Mouse (Mus musculus) liver, embryonic 13.5 days (tissue): ENCODE data around the gene Bloc1s4. TPM values are rescaled to one million over a fixed set of nuclear protein-coding genes. Genes with fewer than 3 reads are reported as not detected.
A peak's percentile ranks its signal among the peaks of the same experiment; 100 is the strongest.

ENCODE experiments used
- ATAC-seq: fragments of 200-750 bp; cut with Nextera tagmentation; 2 replicates; pipeline ENCODE4 v1.8.0; 2017; ENCODE audit warnings: low read depth, mild to moderate bottlenecking, moderate number of reproducible peaks, moderate library complexity
- DNase-seq: peaks from one replicate; pipeline ENCODE4 v3.0.0; 2022
- H3K27ac ChIP-seq: fragments of 300-500 bp; sonication (generic); 2 replicates; pipeline ENCODE4 v1.5.1; 2015; ENCODE audit warnings: moderate library complexity, mild to moderate bottlenecking, inconsistent platforms
- H3K27me3 ChIP-seq: fragments of 300-500 bp; sonication (generic); 2 replicates; pipeline ENCODE4 v1.6.1; 2015; ENCODE audit warnings: mild to moderate bottlenecking, inconsistent platforms
- H3K36me3 ChIP-seq: fragments of 300-500 bp; sonication (generic); 2 replicates; pipeline ENCODE4 v1.6.1; 2015; ENCODE audit warnings: mild to moderate bottlenecking, inconsistent platforms
- H3K4me1 ChIP-seq: fragments of 300-500 bp; sonication (generic); replicated peaks from 2 replicates; pipeline ENCODE4 v1.6.1; 2015; ENCODE audit warnings: inconsistent platforms
- H3K4me2 ChIP-seq: fragments of 300-500 bp; sonication (generic); 2 replicates; pipeline ENCODE4 v1.6.1; 2015; ENCODE audit warnings: inconsistent platforms, mild to moderate bottlenecking, moderate library complexity
- H3K4me3 ChIP-seq: fragments of 300-500 bp; sonication (generic); replicated peaks from 2 replicates; pipeline ENCODE4 v1.5.1; 2015; ENCODE audit warnings: mild to moderate bottlenecking, inconsistent platforms
- H3K9ac ChIP-seq: fragments of 300-500 bp; sonication (generic); 2 replicates; pipeline ENCODE4 v1.6.1; 2015; ENCODE audit warnings: mild to moderate bottlenecking, inconsistent platforms
- H3K9me3 ChIP-seq: fragments of 300-500 bp; sonication (generic); replicated peaks from 2 replicates; pipeline ENCODE4 v1.6.1; 2016; ENCODE audit warnings: inconsistent platforms
- WGBS: fragments of 180-500 bp; shearing (Covaris S2); methylation state at CpG from one replicate; pipeline ENCODE4 v1.1.7; 2015; ENCODE audit not compliant: insufficient replicate concordance; 5-methylcytosine and 5-hydroxymethylcytosine counted together
- polyA plus RNA-seq: library from polyadenylated mRNA; unstranded; fragments of >200 nt; fragmentation: Nextera tagmentation; extraction: Ambion mirVana; gene quantifications from 2 replicates; pipeline ENCODE4 v1.2.1, GENCODE M21; 2015

Gene Bloc1s4
- polyA plus RNA-seq, 1 experiment from 2014 or later: 15.5 TPM

GRCm38 (mm10) chr5:36698067-36698670 lies 50.3 kb downstream of the Bloc1s4 start:
- 54% methylated on average over 7 of the region's 7 CpGs for WGBS
- Histone ChIP-seq H3K36me3 (peaks cover 6% of the 10 kb centered on the region; the same call in 1 of the 2 replicates), H3K27me3 (0 out of 2 replicates have a peak, but pooled peaks cover 5% of the 10 kb centered on the region), H3K4me3 (no peak overlapping the region), H3K4me2 (no peak overlapping the region), H3K27ac (no peak overlapping the region), H3K9me3 (no peaks in the 10 kb centered on the region), H3K4me1 (peaks cover 62% of the 10 kb centered on the region), H3K9ac (peak overlapping the region; percentile 4; the same call in 1 of the 2 replicates)
- ATAC-seq (no peak), DNase-seq (no peak)

Other genes with a start within 250 kb of the Bloc1s4 start
- 9.4 and 10.9 TPM in 2 replicates for gene Tbc1d14, start 155.4 kb downstream of the Bloc1s4 start, polyA plus RNA-seq
- 21.9 and 25.3 TPM in 2 replicates for gene D5Ertd579e, start 52.6 kb downstream of the Bloc1s4 start, polyA plus RNA-seq
- gene Mrfap1, start 48.1 kb upstream of the Bloc1s4 start, polyA plus RNA-seq: 184 and 217 TPM in 2 replicates
- gene Man2b2, start 82.0 kb upstream of the Bloc1s4 start, polyA plus RNA-seq: 8.2 and 10.5 TPM in 2 replicates
- 0.03 and 0.05 TPM in 2 replicates for gene Ppp2r2c, start 119.9 kb upstream of the Bloc1s4 start, polyA plus RNA-seq
- 1.1 and 1.2 TPM in 2 replicates for gene Wfs1, start 240.6 kb upstream of the Bloc1s4 start, polyA plus RNA-seq